In the genomic region with DNA sequence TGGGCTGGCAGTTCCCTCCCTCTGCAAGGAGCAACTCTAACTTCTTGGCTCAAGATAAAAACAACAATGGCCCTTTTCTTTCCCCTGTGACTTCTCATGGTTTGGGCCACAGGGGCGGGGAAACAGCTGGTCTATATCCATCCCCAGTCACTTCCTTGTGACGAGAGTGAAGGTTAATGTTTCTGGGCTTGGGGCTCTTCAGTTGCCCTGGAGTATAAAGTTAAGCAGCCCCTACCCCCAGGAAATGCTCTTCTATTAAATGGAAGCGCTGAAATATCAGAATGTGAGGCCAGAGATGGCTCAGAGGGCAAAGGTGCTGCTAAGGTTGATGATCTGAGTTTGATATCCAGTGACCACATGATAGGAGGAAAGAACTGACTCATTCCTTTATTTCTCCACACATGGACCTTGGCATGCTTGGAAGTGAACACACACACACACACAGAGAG, we compare ENCODE assay signal across 9 mouse cellular contexts.
DNase-seq lines count a peak whose midpoint lies in the region; ATAC-seq and TF ChIP-seq lines count a peak whose summit lies in the region.
"Had no signal": no experiment of that assay in that cellular context is flagged by ENCODE, and none has a peak within 500 bp of the region (broad histone marks: within the 10 kb centered on the region; RNA-seq: fewer than 3 reads in every experiment).

No protein-coding gene starts in this region.

- peak; percentile 47; the same call in 1 of the 2 replicates for ATAC-seq in heart, postnatal 0 days (ENCODE audit: insufficient read depth, low read depth)

- H3K36me3 ChIP-seq in heart, postnatal 0 days (replicated peaks; ENCODE audit: control insufficient read depth, insufficient read depth, low read length): no peaks in the 10 kb centered on the region

- H3K4me3 ChIP-seq in heart, postnatal 0 days (ENCODE audit: low read depth, low read length): no peak overlapping the region
- H3K4me3 ChIP-seq in lung, adult 2 months (replicated peaks; ENCODE audit: extremely low read depth, low read depth, low read length): no peak overlapping the region

- H3K4me2 ChIP-seq in heart, postnatal 0 days (ENCODE audit: low read depth, low read length): no peak overlapping the region

- H3K4me1 ChIP-seq in heart, postnatal 0 days (ENCODE audit: control insufficient read depth, insufficient read depth): no peaks in the 10 kb centered on the region
- H3K4me1 ChIP-seq in lung, adult 2 months (ENCODE audit: control insufficient read depth, insufficient read depth, low read length): peaks cover 5% of the 10 kb centered on the region

- 23% methylated on average over 3 of the region's 3 CpGs for WGBS in heart, postnatal 0 days
- 23% methylated on average over 3 of the region's 3 CpGs for WGBS in lung, adult 2 months

- no peak for TF ChIP-seq CTCF in heart, postnatal 0 days (IDR thresholded peaks at IDR 0.05; ENCODE audit: low read depth)
- TF ChIP-seq CTCF in lung, adult 2 months (IDR thresholded peaks at IDR 0.05; ENCODE audit: insufficient read depth, low read length): no peak

- no peaks in the 10 kb centered on the region for H3K9me3 ChIP-seq in heart, postnatal 0 days (replicated peaks; ENCODE audit: control insufficient read depth, low read length)

- H3K9ac ChIP-seq in heart, postnatal 0 days (replicated peaks; ENCODE audit: low read depth, low read length): no peak overlapping the region

- no peak for TF ChIP-seq EP300 in heart, postnatal 0 days (IDR thresholded peaks at IDR 0.05; ENCODE audit: low read depth)

- H3K27ac ChIP-seq in heart, postnatal 0 days (ENCODE audit: low read depth): no peak overlapping the region

- peak; percentile 17 for DNase-seq in MN1 (ENCODE audit: low spot score)
- peak; percentile 39 for DNase-seq in embryo, embryonic 9.5 days (ENCODE audit: extremely low spot score)
- peak; percentile 31 for DNase-seq in heart, postnatal 0 days (ENCODE audit: low spot score)
- peak; percentile 19 for DNase-seq in lung, adult 2 months
- no peak for DNase-seq in thymus, adult 18-20 months
- DNase-seq in T-cell, adult 2 months (ENCODE audit: low spot score): no peak
- no peak for DNase-seq in B cell, adult 2 months
- DNase-seq in urinary bladder, adult 18-20 months (ENCODE audit: low spot score in 2 of 2): no peak
- DNase-seq: cerebellum, adult 11 months had no signal

- no peak for TF ChIP-seq POLR2A in lung, adult 2 months (IDR thresholded peaks at IDR 0.05; ENCODE audit: borderline replicate concordance, extremely low read depth, low read depth, low read length)

- H3K27me3 ChIP-seq in heart, postnatal 0 days (ENCODE audit: control insufficient read depth, insufficient read depth, low read length): no peaks in the 10 kb centered on the region

Comparison
In these comparisons a context has a peak if more than half of its experiments do, and no peak if none do; other contexts are left out.
1. DNase-seq: peak in MN1 (single experiment), embryo, embryonic 9.5 days (single experiment), heart, postnatal 0 days (single experiment) and lung, adult 2 months (single experiment); none in thymus, adult 18-20 months (0 of 2), T-cell, adult 2 months (single experiment), B cell, adult 2 months (0 of 2) and urinary bladder, adult 18-20 months (0 of 2).